8 mouse cellular contexts compared by ENCODE assay signal in the genomic region with DNA sequence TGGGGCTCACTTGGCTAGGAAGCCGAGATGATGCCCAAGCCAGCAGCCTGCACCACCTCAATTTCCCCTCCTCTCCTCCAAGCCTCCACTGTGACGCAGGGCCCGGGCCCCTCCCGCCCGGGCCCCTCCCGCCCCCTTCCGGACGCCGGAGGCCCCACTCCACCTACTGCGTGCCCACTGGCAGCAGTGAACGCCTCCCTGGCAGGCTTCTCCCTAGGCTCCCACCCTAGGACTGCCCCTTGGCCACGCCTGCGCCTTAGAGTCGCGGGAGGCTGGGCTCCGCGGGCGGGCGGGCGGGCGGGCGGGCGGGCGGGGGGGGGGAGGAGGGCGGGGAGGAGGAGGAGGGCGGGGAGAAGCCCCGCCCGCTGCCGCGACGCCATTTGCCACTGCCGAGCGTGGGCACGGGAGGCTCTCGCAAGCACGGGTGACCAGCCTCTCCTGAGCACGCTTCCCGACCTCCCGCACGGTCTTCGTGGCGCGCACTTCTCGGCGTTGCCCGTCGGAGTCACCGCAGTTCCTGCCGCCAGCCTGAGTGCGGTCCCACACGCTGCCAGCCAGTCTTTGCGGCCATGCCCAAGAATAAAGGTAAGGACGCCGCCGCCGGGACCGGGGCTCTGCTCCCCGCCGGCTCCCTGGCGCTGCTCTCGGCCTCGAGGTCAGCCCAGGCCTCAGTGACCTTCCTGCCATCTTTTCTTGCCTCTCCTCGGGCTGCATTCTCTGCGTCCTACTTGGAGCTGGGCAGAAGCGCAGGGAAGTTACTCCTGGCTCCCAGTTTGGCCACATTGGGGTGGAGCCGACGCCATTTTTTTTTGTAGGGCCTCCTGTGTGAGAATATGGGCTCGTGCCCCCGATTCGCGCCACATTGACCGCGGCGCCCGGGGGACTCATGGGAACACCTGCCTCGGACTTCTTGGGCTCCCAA. TPM values are rescaled to one million over a fixed set of nuclear protein-coding genes. Genes with fewer than 3 reads are reported as not detected.
DNase-seq lines count a peak whose midpoint lies in the region; ATAC-seq and TF ChIP-seq lines count a peak whose summit lies in the region.

A gene (plus strand): TSS at position 348 of the 922 bp plus-strand sequence.

- no peak for TF ChIP-seq POLR2A in ES-Bruce4 (IDR thresholded peaks at IDR 0.05; ENCODE audit: insufficient read depth, low read length)

- H3K4me3 ChIP-seq in ES-Bruce4 (ENCODE audit: low read depth, low read length) = peak within 1 kb of the TSS; percentile 81
- H3K4me3 ChIP-seq in forebrain, embryonic 14.5 days (ENCODE audit: low read depth, low read length) = peak within 1 kb of the TSS; percentile 59
- H3K4me3 ChIP-seq in neural tube, embryonic 15.5 days (replicated peaks) = peak within 1 kb of the TSS; percentile 63

- H3K9ac ChIP-seq in ES-Bruce4 (ENCODE audit: low read depth, poor library complexity, severe bottlenecking) = peak within 1 kb of the TSS; percentile 59
- peak within 1 kb of the TSS; percentile 71 for H3K9ac ChIP-seq in forebrain, embryonic 14.5 days (ENCODE audit: low read length)
- peak within 1 kb of the TSS; percentile 55 for H3K9ac ChIP-seq in neural tube, embryonic 15.5 days (replicated peaks)

- H3K9me3 ChIP-seq in ES-Bruce4 (replicated peaks; ENCODE audit: control insufficient read depth, insufficient read depth, low read length, poor library complexity, severe bottlenecking) = no peaks in the 10 kb centered on the region
- H3K9me3 ChIP-seq in forebrain, embryonic 14.5 days (replicated peaks; ENCODE audit: control insufficient read depth, low read length) = no peaks in the 10 kb centered on the region
- no peaks in the 10 kb centered on the region for H3K9me3 ChIP-seq in neural tube, embryonic 15.5 days (replicated peaks)

- H3K4me2 ChIP-seq in forebrain, embryonic 14.5 days (ENCODE audit: low read length) = peak within 1 kb of the TSS; percentile 51
- peak within 1 kb of the TSS; percentile 54 for H3K4me2 ChIP-seq in neural tube, embryonic 15.5 days

- DNase-seq in forebrain, embryonic 14.5 days (ENCODE audit: low spot score) = peak; percentile 88
- DNase-seq in heart, postnatal 14 days = peak; percentile 72 to 75
- peak; percentile 63 for DNase-seq in layer of hippocampus, adult 11-12 months (ENCODE audit: low spot score)
- DNase-seq in lung, adult 18-20 months = peak; percentile 86 to 87
- peak; percentile 82 for DNase-seq in testis, postnatal 14 days (ENCODE audit: low spot score)

- H3K4me1 ChIP-seq in ES-Bruce4 (ENCODE audit: control insufficient read depth, insufficient read depth, low read length) = no peaks in the 10 kb centered on the region
- no peaks in the 10 kb centered on the region for H3K4me1 ChIP-seq in forebrain, embryonic 14.5 days (ENCODE audit: control insufficient read depth, insufficient read depth, low read length)
- peaks cover 9% of the 10 kb centered on the region; the same call in 1 of the 2 replicates for H3K4me1 ChIP-seq in neural tube, embryonic 15.5 days

- no peak for TF ChIP-seq EP300 in ES-Bruce4 (IDR thresholded peaks at IDR 0.05; ENCODE audit: insufficient read depth, low read depth, low read length)

- TF ChIP-seq CTCF in ES-Bruce4 (IDR thresholded peaks at IDR 0.05; ENCODE audit: low read depth, low read length) = no peak

- WGBS in forebrain, embryonic 14.5 days = 39% methylated on average over 55 of the region's 76 CpGs
- 17% methylated on average over 46 of the region's 76 CpGs for WGBS in neural tube, embryonic 15.5 days

- peak within 1 kb of the TSS; percentile 0; the same call in 1 of the 2 replicates for H3K27ac ChIP-seq in ES-Bruce4 (ENCODE audit: insufficient read depth, low read length)
- peak within 1 kb of the TSS; percentile 65 for H3K27ac ChIP-seq in forebrain, embryonic 14.5 days (ENCODE audit: low read depth, low read length)
- H3K27ac ChIP-seq in neural tube, embryonic 15.5 days (replicated peaks) = peak within 1 kb of the TSS; percentile 82

- intact Hi-C loops in heart, postnatal 14 days (cut with DNase I) = no loop called here

- H3K27me3 ChIP-seq in ES-Bruce4 (ENCODE audit: control insufficient read depth, insufficient read depth, low read length, poor library complexity, severe bottlenecking) = no peaks in the 10 kb centered on the region
- H3K27me3 ChIP-seq in forebrain, embryonic 14.5 days (replicated peaks; ENCODE audit: control insufficient read depth, insufficient read depth, low read length) = no peaks in the 10 kb centered on the region
- no peaks in the 10 kb centered on the region; the same call in 1 of the 2 replicates for H3K27me3 ChIP-seq in neural tube, embryonic 15.5 days (replicated peaks)

- H3K36me3 ChIP-seq in ES-Bruce4 (ENCODE audit: control insufficient read depth, insufficient read depth, low read length, poor library complexity, severe bottlenecking) = peaks cover 8% of the 10 kb centered on the region
- 0 out of 2 replicates have a peak, but pooled peaks cover 3% of the 10 kb centered on the region for H3K36me3 ChIP-seq in forebrain, embryonic 14.5 days (ENCODE audit: control insufficient read depth, insufficient read depth, low read length)
- no peaks in the 10 kb centered on the region for H3K36me3 ChIP-seq in neural tube, embryonic 15.5 days

- ATAC-seq in cerebellum, adult (ENCODE audit: insufficient number of reproducible peaks, low FRiP score, low TSS enrichment) = peak; percentile 90
- ATAC-seq in forebrain, embryonic 14.5 days = peak; percentile 97
- ATAC-seq in neural tube, embryonic 15.5 days (ENCODE audit: low FRiP score) = peak; percentile 97

RNA-seq across cellular contexts. Expression of the gene that starts here (rescaled TPM):
- polyA plus RNA-seq in ES-Bruce4 (2011; ENCODE audit: insufficient read depth, insufficient read length, low read depth, missing spikeins) = 83.9 and 92.6 TPM in 2 replicates
- polyA plus RNA-seq in forebrain, embryonic 14.5 days (2014; fragmentation: Nextera tagmentation; extraction: Ambion mirVana) = 114 and 123 TPM in 2 replicates
- total RNA-seq in heart, postnatal 14 days (2021) = 10 to 100 TPM; 82.7 to 93.3 TPM
- polyA plus RNA-seq in neural tube, embryonic 15.5 days (2015; fragmentation: Nextera tagmentation; extraction: Ambion mirVana) = 95.2 and 113 TPM in 2 replicates

Comparison
In these comparisons a context has a peak if more than half of its experiments do, and no peak if none do; other contexts are left out.
1. Peak in every context shown above with its lines: DNase-seq, ATAC-seq, H3K4me3 ChIP-seq and H3K27ac ChIP-seq.
2. H3K27ac ChIP-seq: peak in every context shown above with its lines; median percentile 82 in neural tube, embryonic 15.5 days; 65 in forebrain, embryonic 14.5 days; 0 in ES-Bruce4.